Mouse (Mus musculus): Measurements from ENCODE around the gene Crtc3. TPM values are rescaled to one million over a fixed set of nuclear protein-coding genes. Genes with fewer than 3 reads are reported as not detected.

The Crtc3 gene
- polyA plus RNA-seq, 1 experiment: 16.7 TPM

DNA sequence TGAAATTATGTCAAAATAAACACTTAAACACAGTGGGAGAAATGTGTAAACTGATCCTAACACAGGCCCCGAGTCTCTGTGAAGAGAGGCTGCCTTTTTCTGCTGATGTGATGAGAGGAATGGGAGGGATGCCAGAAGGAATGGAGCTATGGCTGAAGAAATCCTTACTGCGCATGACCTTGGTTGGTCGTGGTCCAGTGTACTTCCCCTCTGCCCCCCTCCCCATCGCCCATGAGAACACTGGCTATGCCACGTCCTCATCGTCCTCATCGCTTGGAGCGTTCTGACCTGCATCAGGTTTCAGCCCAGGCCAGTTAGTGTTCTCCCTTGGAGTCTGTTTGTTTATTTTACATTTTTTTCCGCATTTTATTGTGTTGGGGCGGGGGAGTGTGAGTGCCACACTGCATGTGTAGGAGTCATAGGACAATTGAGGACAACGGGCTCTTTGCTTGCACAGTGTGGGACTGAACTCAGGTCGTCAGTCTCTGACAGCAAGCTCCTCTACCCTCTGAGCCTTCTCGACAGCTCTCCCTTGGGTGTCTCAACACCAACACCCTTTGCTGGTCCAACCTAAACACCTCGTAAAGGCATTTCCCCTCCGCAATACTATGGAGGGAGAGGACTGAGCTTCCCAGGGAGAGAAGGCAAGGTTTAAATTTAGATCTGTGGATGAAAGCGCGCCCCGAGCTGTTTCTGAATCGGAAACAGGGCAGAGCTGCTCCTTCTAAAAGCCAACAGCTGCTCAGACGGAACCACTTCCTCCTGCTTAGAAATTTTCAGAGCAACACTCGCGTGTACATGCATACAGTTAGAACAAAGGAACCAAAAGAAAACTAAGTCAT, 134.3 kb downstream of the Crtc3 start:
- TF ChIP-seq CTCF (IDR thresholded peaks at IDR 0.05; ENCODE audit: low read depth, low read length) (no peak), POLR2A (IDR thresholded peaks at IDR 0.05; ENCODE audit: borderline replicate concordance, low read depth, low read length) (no peak)

DNA sequence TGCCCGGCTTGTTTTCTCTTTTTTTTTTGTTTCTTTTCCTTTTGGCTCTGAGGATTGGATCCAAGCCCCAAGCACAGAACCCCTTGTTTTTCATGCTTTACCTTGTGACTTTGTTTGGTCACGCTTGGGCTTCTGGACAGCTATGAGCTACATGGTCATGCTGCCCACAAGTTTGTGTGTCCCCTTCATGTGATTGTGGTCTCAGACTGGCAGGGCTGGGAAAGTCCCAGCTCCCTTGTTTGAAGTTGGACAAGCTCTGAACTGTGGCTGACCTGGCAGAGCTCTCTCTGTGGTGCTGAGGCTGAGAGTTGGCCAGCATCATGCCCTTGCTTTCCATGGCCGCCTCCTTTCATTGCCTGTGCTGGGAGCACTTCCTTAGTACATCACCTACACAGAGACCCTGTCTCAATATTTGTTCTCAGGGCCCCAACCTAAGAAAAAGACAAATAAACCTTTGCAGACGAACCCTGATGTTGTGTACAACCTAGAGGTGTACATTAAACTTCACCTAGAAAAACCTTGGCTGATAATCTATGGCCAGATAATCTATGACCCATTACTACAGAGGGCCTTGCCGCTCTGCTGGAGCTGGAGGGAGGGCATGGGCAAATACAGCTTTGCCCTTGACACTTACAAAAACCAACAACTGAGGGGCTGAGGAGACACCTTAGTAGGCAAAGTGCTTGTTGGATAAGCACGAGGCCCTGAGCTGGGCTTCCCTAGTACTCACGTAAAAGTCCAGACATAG, 140.0 kb downstream of the Crtc3 start:
- no peaks in the 10 kb centered on the region for H3K4me1 ChIP-seq (ENCODE audit: control insufficient read depth, insufficient read depth, low read length)
- no peak overlapping the region for H3K4me3 ChIP-seq (ENCODE audit: insufficient read depth, low read length)
- TF ChIP-seq CTCF (IDR thresholded peaks at IDR 0.05; ENCODE audit: low read depth, low read length) (no peak), POLR2A (IDR thresholded peaks at IDR 0.05; ENCODE audit: borderline replicate concordance, low read depth, low read length) (no peak)
- H3K27ac ChIP-seq (ENCODE audit: insufficient read depth, low read depth, low read length): no peak overlapping the region

More for the DNA sequence above, 134.3 kb downstream of the Crtc3 start:
- Histone ChIP-seq H3K27ac (ENCODE audit: insufficient read depth, low read depth, low read length) (peak overlapping the region; percentile 30), H3K4me3 (ENCODE audit: insufficient read depth, low read length) (peak overlapping the region; percentile 9; the same call in 1 of the 2 replicates), H3K4me1 (ENCODE audit: control insufficient read depth, insufficient read depth, low read length) (peaks cover 12% of the 10 kb centered on the region)

DNA sequence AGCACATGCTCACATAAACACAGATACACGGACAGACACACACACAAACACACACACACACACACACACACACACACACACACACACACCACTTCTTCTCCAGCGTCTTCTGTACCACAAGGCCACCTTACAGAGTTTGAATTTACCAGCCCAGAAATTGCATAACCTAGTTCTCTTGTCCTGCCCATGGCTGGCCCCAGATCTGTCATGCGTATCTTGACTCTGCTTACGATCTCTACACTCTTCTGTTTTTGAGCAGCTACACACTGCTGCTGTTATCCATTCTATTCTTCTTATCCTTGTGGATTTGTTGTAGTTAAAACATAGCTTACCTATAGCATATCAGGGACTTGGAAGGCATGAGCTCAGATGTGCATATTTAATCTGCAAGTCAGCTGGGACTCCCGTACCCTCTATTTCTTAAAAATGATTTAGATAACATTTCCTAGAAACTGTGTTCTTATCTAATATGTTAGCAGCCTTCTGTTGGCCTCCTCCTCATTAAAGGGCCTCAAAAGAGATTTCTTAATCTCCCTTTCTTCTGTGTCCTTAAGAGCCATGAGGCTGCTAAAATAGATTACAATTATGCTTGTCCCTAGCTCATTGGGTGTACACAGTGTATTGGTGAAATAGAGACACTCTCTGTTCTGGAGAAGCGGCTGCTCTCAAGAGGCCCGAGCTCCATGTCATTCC, 146.4 kb downstream of the Crtc3 start:
- H3K27ac ChIP-seq (ENCODE audit: insufficient read depth, low read depth, low read length): no peak overlapping the region

DNA sequence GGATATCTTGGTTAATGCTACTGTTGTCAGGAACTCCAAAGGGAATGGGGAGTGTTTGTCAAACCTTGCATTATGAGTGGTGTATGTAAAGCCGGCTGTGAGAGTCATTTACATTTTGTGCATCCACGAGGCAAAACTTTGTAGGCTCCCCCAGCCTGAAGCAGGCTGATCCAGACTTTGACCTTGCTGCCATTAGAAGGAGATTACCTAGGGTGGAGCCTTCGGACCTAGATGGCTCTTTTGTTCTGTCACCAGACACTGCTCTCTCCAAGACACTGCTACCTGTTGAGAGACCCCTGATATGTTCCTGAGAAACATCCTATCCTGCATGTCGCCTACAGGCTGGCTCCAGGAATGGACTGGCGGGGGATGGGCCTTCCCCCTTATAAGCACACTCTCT, 149.1 kb downstream of the Crtc3 start:
- no peaks in the 10 kb centered on the region for H3K4me1 ChIP-seq (ENCODE audit: control insufficient read depth, insufficient read depth, low read length)
- TF ChIP-seq POLR2A (IDR thresholded peaks at IDR 0.05; ENCODE audit: borderline replicate concordance, low read depth, low read length): no peak
- no peak overlapping the region for H3K4me3 ChIP-seq (ENCODE audit: insufficient read depth, low read length)
- H3K27ac ChIP-seq (ENCODE audit: insufficient read depth, low read depth, low read length): no peak overlapping the region

More for the DNA sequence above, 146.4 kb downstream of the Crtc3 start:
- Histone ChIP-seq H3K4me1 (ENCODE audit: control insufficient read depth, insufficient read depth, low read length) (no peaks in the 10 kb centered on the region), H3K4me3 (ENCODE audit: insufficient read depth, low read length) (no peak overlapping the region)
- no peak for TF ChIP-seq POLR2A (IDR thresholded peaks at IDR 0.05; ENCODE audit: borderline replicate concordance, low read depth, low read length)
- no peak for TF ChIP-seq CTCF (IDR thresholded peaks at IDR 0.05; ENCODE audit: low read depth, low read length)

Other genes with a start within 250 kb of the Crtc3 start
- 10.2 and 13.6 TPM in 2 replicates for gene Blm, start 153.8 kb downstream of the Crtc3 start, polyA plus RNA-seq (2012; ENCODE audit: insufficient read depth, insufficient read length, missing spikeins)
- gene Iqgap1, start 137.1 kb upstream of the Crtc3 start, polyA plus RNA-seq (2012; ENCODE audit: insufficient read depth, insufficient read length, missing spikeins): 243 and 284 TPM in 2 replicates
- gene Zscan2, start 172.0 kb upstream of the Crtc3 start, polyA plus RNA-seq (2012; ENCODE audit: insufficient read depth, insufficient read length, missing spikeins): 2.1 and 3.6 TPM in 2 replicates
- 9.3 and 10.7 TPM in 2 replicates for gene Wdr73, start 212.4 kb upstream of the Crtc3 start, polyA plus RNA-seq (2012; ENCODE audit: insufficient read depth, insufficient read length, missing spikeins)
- gene Nmb, start 216.2 kb upstream of the Crtc3 start, polyA plus RNA-seq (2012; ENCODE audit: insufficient read depth, insufficient read length, missing spikeins): 3.0 and 4.2 TPM in 2 replicates